29 mouse cellular contexts compared by ENCODE assay signal in genomic region chr5:8073901-8074561, GRCm38 (mm10). TPM values are rescaled to one million over a fixed set of nuclear protein-coding genes. Genes with fewer than 3 reads are reported as not detected.
DNase-seq lines count a peak whose midpoint lies in the region; ATAC-seq and TF ChIP-seq lines count a peak whose summit lies in the region.
"Had no signal": no experiment of that assay in that cellular context is flagged by ENCODE, and none has a peak within 500 bp of the region (broad histone marks: within the 10 kb centered on the region; RNA-seq: fewer than 3 reads in every experiment).

No protein-coding gene starts in this region.

- H3K27me3 ChIP-seq in cerebellum, adult 2 months (ENCODE audit: control insufficient read depth, insufficient read depth, low read length), result no peaks in the 10 kb centered on the region
- H3K27me3 ChIP-seq in hindbrain, embryonic 15.5 days, result no peaks in the 10 kb centered on the region
- H3K27me3 ChIP-seq in hindbrain, embryonic 11.5 days (ENCODE audit: control insufficient read depth, insufficient read depth, low read length), result no peaks in the 10 kb centered on the region
- no peaks in the 10 kb centered on the region for H3K27me3 ChIP-seq in midbrain, postnatal 0 days (ENCODE audit: insufficient read depth, low read length)
- no peaks in the 10 kb centered on the region for H3K27me3 ChIP-seq in midbrain, embryonic 13.5 days
- H3K27me3 ChIP-seq: embryonic facial prominence, embryonic 13.5 days; heart, embryonic 13.5 days; limb, embryonic 15.5 days; liver, embryonic 13.5 days; megakaryocyte, embryonic 14.5 days; midbrain, embryonic 15.5 days; neural tube, embryonic 12.5 days had no signal

- no peak overlapping the region for H3K4me3 ChIP-seq in cerebellum, adult 2 months (replicated peaks; ENCODE audit: insufficient read depth, low read depth, low read length)
- H3K4me3 ChIP-seq in hindbrain, embryonic 15.5 days, result no peak overlapping the region
- no peak overlapping the region for H3K4me3 ChIP-seq in hindbrain, embryonic 11.5 days (ENCODE audit: low read depth, low read length)
- no peak overlapping the region for H3K4me3 ChIP-seq in midbrain, postnatal 0 days (ENCODE audit: low read depth, low read length)
- H3K4me3 ChIP-seq in midbrain, embryonic 13.5 days (replicated peaks), result no peak overlapping the region
- H3K4me3 ChIP-seq: embryonic facial prominence, embryonic 13.5 days; erythroblast, embryonic 14.5 days; heart, embryonic 13.5 days; limb, embryonic 10.5 days; limb, embryonic 15.5 days; liver, embryonic 13.5 days; megakaryocyte, embryonic 14.5 days; midbrain, embryonic 15.5 days; neural tube, embryonic 12.5 days had no signal

- peaks cover 28% of the 10 kb centered on the region for H3K36me3 ChIP-seq in hindbrain, embryonic 15.5 days
- no peaks in the 10 kb centered on the region for H3K36me3 ChIP-seq in hindbrain, embryonic 11.5 days (ENCODE audit: control insufficient read depth, insufficient read depth, low read length)
- peaks cover 12% of the 10 kb centered on the region; the same call in 1 of the 2 replicates for H3K36me3 ChIP-seq in midbrain, postnatal 0 days (ENCODE audit: insufficient read depth, low read length)
- peaks cover 20% of the 10 kb centered on the region for H3K36me3 ChIP-seq in midbrain, embryonic 13.5 days
- H3K36me3 ChIP-seq: midbrain, embryonic 15.5 days had no signal

- TF ChIP-seq POLR2A in cerebellum, adult 2 months (IDR thresholded peaks at IDR 0.05; ENCODE audit: borderline replicate concordance, insufficient read depth, low read length), result no peak

- no peaks in the 10 kb centered on the region; the same call in 1 of the 2 replicates for H3K4me1 ChIP-seq in cerebellum, adult 2 months (ENCODE audit: control insufficient read depth, insufficient read depth, low read length)
- H3K4me1 ChIP-seq in hindbrain, embryonic 15.5 days (replicated peaks), result no peaks in the 10 kb centered on the region
- no peaks in the 10 kb centered on the region for H3K4me1 ChIP-seq in hindbrain, embryonic 11.5 days (replicated peaks; ENCODE audit: control insufficient read depth, insufficient read depth, low read length)
- no peaks in the 10 kb centered on the region for H3K4me1 ChIP-seq in midbrain, postnatal 0 days (ENCODE audit: insufficient read depth, low read length)
- H3K4me1 ChIP-seq in midbrain, embryonic 13.5 days (replicated peaks), result no peaks in the 10 kb centered on the region
- H3K4me1 ChIP-seq: embryonic facial prominence, embryonic 13.5 days; limb, embryonic 10.5 days; limb, embryonic 15.5 days; liver, embryonic 13.5 days; megakaryocyte, embryonic 14.5 days; midbrain, embryonic 15.5 days; neural tube, embryonic 12.5 days had no signal

- ATAC-seq in hindbrain, embryonic 15.5 days (ENCODE audit: low FRiP score, low read depth), result 0 out of 2 replicates have a peak, but pooled peaks have one; percentile 27
- no peak for ATAC-seq in hindbrain, embryonic 11.5 days (ENCODE audit: low FRiP score)
- ATAC-seq in midbrain, postnatal 0 days (ENCODE audit: low FRiP score), result no peak
- no peak for ATAC-seq in midbrain, embryonic 13.5 days
- ATAC-seq: CD4-positive, CD25-positive, alpha-beta regulatory T cell, adult 4 months; lung, postnatal 0 days; midbrain, embryonic 15.5 days had no signal

- no peak overlapping the region for H3K9ac ChIP-seq in hindbrain, embryonic 15.5 days
- no peak overlapping the region for H3K9ac ChIP-seq in hindbrain, embryonic 11.5 days (ENCODE audit: low read depth, low read length)
- H3K9ac ChIP-seq in midbrain, postnatal 0 days (replicated peaks; ENCODE audit: low read length, poor library complexity, severe bottlenecking), result no peak overlapping the region
- H3K9ac ChIP-seq in midbrain, embryonic 13.5 days (replicated peaks), result no peak overlapping the region
- H3K9ac ChIP-seq: embryonic facial prominence, embryonic 13.5 days; heart, embryonic 13.5 days; limb, embryonic 15.5 days; liver, embryonic 13.5 days; midbrain, embryonic 15.5 days; neural tube, embryonic 12.5 days had no signal

- H3K27ac ChIP-seq in cerebellum, adult 2 months (ENCODE audit: insufficient read depth, low read length), result no peak overlapping the region
- no peak overlapping the region for H3K27ac ChIP-seq in hindbrain, embryonic 15.5 days (replicated peaks)
- no peak overlapping the region for H3K27ac ChIP-seq in hindbrain, embryonic 11.5 days (ENCODE audit: low read depth, low read length)
- no peak overlapping the region for H3K27ac ChIP-seq in midbrain, postnatal 0 days (ENCODE audit: low read depth, low read length)
- H3K27ac ChIP-seq in midbrain, embryonic 13.5 days, result no peak overlapping the region
- H3K27ac ChIP-seq: embryonic facial prominence, embryonic 13.5 days; heart, embryonic 13.5 days; kidney, postnatal 0 days; limb, embryonic 10.5 days; limb, embryonic 15.5 days; liver, embryonic 13.5 days; midbrain, embryonic 15.5 days; neural tube, embryonic 12.5 days had no signal

- no peak for TF ChIP-seq CTCF in cerebellum, adult 2 months (IDR thresholded peaks at IDR 0.05; ENCODE audit: borderline replicate concordance, insufficient read depth, low read depth, low read length)
- no peak for TF ChIP-seq CTCF in midbrain, postnatal 0 days (IDR thresholded peaks at IDR 0.05)

- no peak overlapping the region for H3K4me2 ChIP-seq in hindbrain, embryonic 15.5 days
- H3K4me2 ChIP-seq in hindbrain, embryonic 11.5 days (replicated peaks; ENCODE audit: low read depth, low read length), result no peak overlapping the region
- H3K4me2 ChIP-seq in midbrain, postnatal 0 days (ENCODE audit: low read depth, low read length, poor library complexity, severe bottlenecking), result no peak overlapping the region
- H3K4me2 ChIP-seq in midbrain, embryonic 13.5 days (replicated peaks), result no peak overlapping the region
- H3K4me2 ChIP-seq: embryonic facial prominence, embryonic 13.5 days; heart, embryonic 13.5 days; limb, embryonic 15.5 days; liver, embryonic 13.5 days; midbrain, embryonic 15.5 days; neural tube, embryonic 12.5 days had no signal

- WGBS in cerebellum, adult 2 months, result 44% methylated on average over 9 of the region's 9 CpGs
- WGBS in hindbrain, embryonic 15.5 days, result 86% methylated on average over 9 of the region's 9 CpGs
- 94% methylated on average over 9 of the region's 9 CpGs for WGBS in hindbrain, embryonic 11.5 days
- 89% methylated on average over 9 of the region's 9 CpGs for WGBS in midbrain, postnatal 0 days
- 91% methylated on average over 9 of the region's 9 CpGs for whole genome bisulfite sequencing in midbrain, embryonic 13.5 days

- H3K9me3 ChIP-seq in hindbrain, embryonic 15.5 days, result no peaks in the 10 kb centered on the region
- H3K9me3 ChIP-seq in hindbrain, embryonic 11.5 days (ENCODE audit: control insufficient read depth, low read length), result no peaks in the 10 kb centered on the region
- H3K9me3 ChIP-seq in midbrain, postnatal 0 days (ENCODE audit: low read length), result no peaks in the 10 kb centered on the region
- H3K9me3 ChIP-seq in midbrain, embryonic 13.5 days, result no peaks in the 10 kb centered on the region
- H3K9me3 ChIP-seq: embryonic facial prominence, embryonic 13.5 days; heart, embryonic 13.5 days; limb, embryonic 10.5 days; limb, embryonic 15.5 days; liver, embryonic 13.5 days; megakaryocyte, embryonic 14.5 days; midbrain, embryonic 15.5 days; neural tube, embryonic 12.5 days had no signal

- peak; percentile 52 to 73 for DNase-seq in cerebellum, adult 2 months
- no peak for DNase-seq in cerebellum, adult 9-10 months
- no peak for DNase-seq in hindbrain, embryonic 11.5 days (ENCODE audit: low spot score)
- DNase-seq in midbrain, postnatal 0 days (ENCODE audit: low spot score), result peak; percentile 5
- peak; percentile 56 to 61 for DNase-seq in cerebellum, postnatal 25 days
- DNase-seq in ovary, postnatal 36 days (ENCODE audit: low spot score), result no peak
- DNase-seq: adrenal gland, postnatal 14 days; gastrocnemius, postnatal 25 days; heart, postnatal 10 days; kidney, adult 8-10 months; kidney, postnatal 4 days; liver, embryonic 13.5 days; lung, adult 18-20 months; lung, postnatal 4 days; retina, postnatal 1 day; right cerebral cortex, postnatal 14 days had no signal

RNA-seq across cellular contexts. Expression of gene Sri, which starts 28.2 kb away (rescaled TPM):
- polyA plus RNA-seq in cerebellum, adult 2 months (2012; rRNA removed), result 167 and 177 TPM in 2 replicates
- polyA plus RNA-seq in hindbrain, embryonic 15.5 days (2015; fragmentation: Nextera tagmentation; extraction: Ambion mirVana), result 170 and 191 TPM in 2 replicates
- polyA plus RNA-seq in hindbrain, embryonic 11.5 days (2014; fragmentation: Nextera tagmentation; extraction: Ambion mirVana), result 183 and 187 TPM in 2 replicates
- total RNA-seq in midbrain, postnatal 0 days (2014; rRNA removed), result 84.3 and 85.6 TPM in 2 replicates
- polyA plus RNA-seq in midbrain, postnatal 0 days (2015; fragmentation: Nextera tagmentation; extraction: Ambion mirVana), result 136 and 150 TPM in 2 replicates
- 137 and 149 TPM in 2 replicates for polyA plus RNA-seq in midbrain, embryonic 13.5 days (2015; fragmentation: Nextera tagmentation; extraction: Ambion mirVana)

Comparison
In these comparisons a context has a peak if more than half of its experiments do, and no peak if none do; other contexts are left out.
1. DNase-seq: peak in cerebellum, adult 2 months (2 of 2), midbrain, postnatal 0 days (single experiment) and cerebellum, postnatal 25 days (2 of 2); none in cerebellum, adult 9-10 months (single experiment), hindbrain, embryonic 11.5 days (single experiment) and ovary, postnatal 36 days (single experiment).